ENCODE assay signal across 17 mouse cellular contexts in genomic region chr17:68230484-68230883, GRCm38 (mm10). TPM values are rescaled to one million over a fixed set of nuclear protein-coding genes. Genes with fewer than 3 reads are reported as not detected.
"Had no signal": no experiment of that assay in that cellular context is flagged by ENCODE, and none has a peak within 500 bp of the region (broad histone marks: within the 10 kb centered on the region; RNA-seq: fewer than 3 reads in every experiment).

No protein-coding gene starts in this region.

- H3K27me3 ChIP-seq: limb, embryonic 13.5 days; midbrain, embryonic 15.5 days; neural tube, embryonic 13.5 days had no signal

- H3K36me3 ChIP-seq: limb, embryonic 13.5 days; midbrain, embryonic 10.5 days; midbrain, embryonic 15.5 days; neural tube, embryonic 13.5 days had no signal

- H3K4me1 ChIP-seq: limb, embryonic 13.5 days; midbrain, embryonic 10.5 days; midbrain, embryonic 15.5 days; neural tube, embryonic 13.5 days had no signal

- ATAC-seq: midbrain, embryonic 15.5 days had no signal

- H3K9ac ChIP-seq: limb, embryonic 13.5 days; liver, embryonic 14.5 days; midbrain, embryonic 15.5 days; neural tube, embryonic 13.5 days had no signal

- H3K27ac ChIP-seq: limb, embryonic 13.5 days; liver, embryonic 14.5 days; midbrain, embryonic 10.5 days; midbrain, embryonic 15.5 days; neural tube, embryonic 13.5 days had no signal

- H3K4me3 ChIP-seq: limb, embryonic 13.5 days; midbrain, embryonic 10.5 days; midbrain, embryonic 15.5 days; neural tube, embryonic 13.5 days had no signal

- DNase-seq: kidney, adult 11 months; kidney, adult 9 months; kidney, postnatal 10 days; left cerebral cortex, postnatal 4 days; lung, adult 2 months; lung, postnatal 4 days; retina, postnatal 1 day; right cerebral cortex, postnatal 25 days; thymus, postnatal 4 days had no signal

- H3K9me3 ChIP-seq: limb, embryonic 13.5 days; midbrain, embryonic 10.5 days; midbrain, embryonic 15.5 days; neural tube, embryonic 13.5 days had no signal

- H3K4me2 ChIP-seq: limb, embryonic 13.5 days; midbrain, embryonic 15.5 days; neural tube, embryonic 13.5 days had no signal

RNA-seq across cellular contexts. Expression of gene L3mbtl4, which starts 43.1 kb away (rescaled TPM):
- total RNA-seq: liver, adult 2 months; megakaryocyte, adult 5-6 weeks had no signal
- polyA plus RNA-seq: liver, adult 2 months; liver, embryonic 14.5 days; lung, adult 2 months; small intestine, adult 2 months had no signal
